In genomic region chr14:118678279-118678985, GRCm38 (mm10) we compare ENCODE assay signal across 18 mouse cellular contexts. TPM values are rescaled to one million over a fixed set of nuclear protein-coding genes. Genes with fewer than 3 reads are reported as not detected.
DNase-seq lines count a peak whose midpoint lies in the region; ATAC-seq and TF ChIP-seq lines count a peak whose summit lies in the region.
"Had no signal": no experiment of that assay in that cellular context is flagged by ENCODE, and none has a peak within 500 bp of the region (broad histone marks: within the 10 kb centered on the region; RNA-seq: fewer than 3 reads in every experiment).

No protein-coding gene starts in this region.

- WGBS in small intestine, adult 2 months = 50% methylated on average over 9 of the region's 9 CpGs

- peak; percentile 50 for TF ChIP-seq RAD21 in CH12.LX (IDR thresholded peaks at IDR 0.05; ENCODE audit: low read depth, low read length)

- CTCF ChIA-PET in Patski (lab: Charles Lee) = no interaction called here

- peak overlapping the region; percentile 92 for H3K4me2 ChIP-seq in CH12.LX (ENCODE audit: insufficient read depth, low read depth, poor library complexity, severe bottlenecking)
- H3K4me2 ChIP-seq: hindbrain, embryonic 15.5 days; liver, embryonic 12.5 days; midbrain, embryonic 15.5 days had no signal

- in situ Hi-C loops in CH12.LX (cut with MboI; ENCODE audit: low pct_ligation_motif_present, low pct_unique_long_range_greater_than_20kb, low sequenced_read_pairs) = loop anchor here (25.0 kb wide), 1 partner anchor 1609 kb away; the partner anchor contains the start of gene Mbnl2
- in situ Hi-C loops in Patski (cut with MboI; ENCODE audit: low pct_unique_long_range_greater_than_20kb) = no loop called here

- peaks cover 63 to 96% of the 10 kb centered on the region in 2 experiments for H3K4me1 ChIP-seq in CH12.LX (ENCODE audit: control insufficient read depth in 1 of 2, insufficient read depth in 2 of 2)
- peaks cover 15% of the 10 kb centered on the region for H3K4me1 ChIP-seq in small intestine, adult 2 months (ENCODE audit: control insufficient read depth, insufficient read depth, insufficient read length, low read length)
- H3K4me1 ChIP-seq: hindbrain, embryonic 15.5 days; midbrain, embryonic 15.5 days had no signal

- intact Hi-C loops in heart, postnatal 36 days (cut with DNase I) = no loop called here

- peak; percentile 21 for DNase-seq in kidney, postnatal 14 days
- no peak for DNase-seq in kidney, adult 18-20 months
- DNase-seq in CH12.LX (ENCODE audit: extremely low read depth) (peak; percentile 72), Patski (ENCODE audit: low read depth, low spot score) (peak; percentile 82)
- DNase-seq in heart, postnatal 36 days = no peak
- DNase-seq: adrenal gland, postnatal 10 days; heart, adult 11 months; heart, postnatal 4 days; left cerebral cortex, postnatal 4 days; lung, postnatal 10 days had no signal

- TF ChIP-seq EP300 in CH12.LX (IDR thresholded peaks at IDR 0.05; ENCODE audit: low read length) = peak; percentile 89

- no peak for TF ChIP-seq POLR2A in CH12.LX (IDR thresholded peaks at IDR 0.05; ENCODE audit: low read depth, low read length)
- TF ChIP-seq POLR2A in small intestine, adult 2 months (IDR thresholded peaks at IDR 0.05; ENCODE audit: low read depth, low read length) = no peak

- dilution Hi-C loops in CH12.LX (cut with MboI; ENCODE audit: extremely low pct_ligation_motif_present, extremely low pct_unique_long_range_greater_than_20kb, low sequenced_read_pairs) = no loop called here

- POLR2A ChIA-PET in Patski (lab: Charles Lee) = interaction anchor here (0.7 kb wide), 1 partner anchor 33 kb away, joined by 3 read pairs; no protein-coding TSS in a partner anchor

- peak; percentile 59 for ATAC-seq in Patski
- ATAC-seq in inflammation-experienced regulatory T-cells, adult 6 months = no peak
- ATAC-seq: liver, embryonic 12.5 days; midbrain, embryonic 15.5 days had no signal

- H3K27me3 ChIP-seq in CH12.LX (replicated peaks) (no peaks in the 10 kb centered on the region), Patski (no peaks in the 10 kb centered on the region)
- H3K27me3 ChIP-seq in small intestine, adult 2 months (ENCODE audit: control insufficient read depth, insufficient read depth, low read length) = no peaks in the 10 kb centered on the region
- H3K27me3 ChIP-seq: hindbrain, embryonic 15.5 days; liver, embryonic 12.5 days; midbrain, embryonic 15.5 days had no signal

- H3K27ac ChIP-seq in CH12.LX (ENCODE audit: insufficient read depth, low read depth) = peak overlapping the region; percentile 92
- H3K27ac ChIP-seq in small intestine, adult 2 months (ENCODE audit: insufficient read depth, low read depth, low read length) = no peak overlapping the region
- H3K27ac ChIP-seq: forebrain, embryonic 10.5 days; hindbrain, embryonic 15.5 days; left cerebral cortex, adult 2 months; liver, embryonic 12.5 days; midbrain, embryonic 15.5 days had no signal

- TF ChIP-seq CTCF in CH12.LX (conservative IDR thresholded peaks at IDR 0.05 in 1 of 2, IDR thresholded peaks at IDR 0.05 in 1 of 2; ENCODE audit: low read depth in 2 of 2, low read length in 2 of 2) (peak in 1 of 2 experiments; percentile 55; a peak in 2 of 4 replicates), Patski (IDR thresholded peaks at IDR 0.05) (no peak)
- TF ChIP-seq CTCF in small intestine, adult 2 months (IDR thresholded peaks at IDR 0.05; ENCODE audit: extremely low read depth, insufficient read length, insufficient replicate concordance, low read depth, low read length) = peak; percentile 13; the same call in 1 of the 2 replicates

- H3K9ac ChIP-seq in CH12.LX (ENCODE audit: insufficient read depth, low read depth) = peak overlapping the region; percentile 70
- H3K9ac ChIP-seq: hindbrain, embryonic 15.5 days; liver, embryonic 12.5 days; midbrain, embryonic 15.5 days had no signal

- H3K79me2 ChIP-seq in CH12.LX (replicated peaks; ENCODE audit: control insufficient read depth, extremely low read depth, insufficient read depth, poor library complexity, severe bottlenecking) = peaks cover 45% of the 10 kb centered on the region

- H3K36me3 ChIP-seq in CH12.LX (replicated peaks in 1 of 2; ENCODE audit: control insufficient read depth in 1 of 2, insufficient read depth in 1 of 2, low read length in 1 of 2) = peaks cover 0 to 6% of the 10 kb centered on the region in 2 experiments
- H3K36me3 ChIP-seq in small intestine, adult 2 months (ENCODE audit: control insufficient read depth, insufficient read depth, low read length) = no peaks in the 10 kb centered on the region
- H3K36me3 ChIP-seq: forebrain, embryonic 10.5 days; hindbrain, embryonic 15.5 days; liver, embryonic 12.5 days; midbrain, embryonic 15.5 days had no signal

- H3K9me3 ChIP-seq in CH12.LX (replicated peaks; ENCODE audit: low read length) = no peaks in the 10 kb centered on the region
- H3K9me3 ChIP-seq: forebrain, embryonic 10.5 days; hindbrain, embryonic 15.5 days; liver, embryonic 12.5 days; midbrain, embryonic 15.5 days had no signal

- H3K4me3 ChIP-seq in CH12.LX (replicated peaks in 1 of 3; ENCODE audit: low read depth in 2 of 3, low read length in 2 of 3, poor library complexity in 1 of 3) = peak overlapping the region in 2 of 3 experiments; percentile 5 to 22
- no peak overlapping the region for H3K4me3 ChIP-seq in small intestine, adult 2 months (ENCODE audit: low read depth, low read length)
- H3K4me3 ChIP-seq: forebrain, embryonic 10.5 days; hindbrain, embryonic 15.5 days; left cerebral cortex, adult 2 months; liver, embryonic 12.5 days; midbrain, embryonic 15.5 days; myocyte had no signal

TF ChIP-seq in CH12.LX, 34 proteins besides CTCF, POLR2A, EP300 and RAD21 (continues in another document):
- TF ChIP-seq ELF1 (IDR thresholded peaks at IDR 0.05; ENCODE audit: low read depth, low read length) (no peak), MXI1 (IDR thresholded peaks at IDR 0.05; ENCODE audit: low read depth, low read length) (peak; percentile 42; the same call in 1 of the 2 replicates), UBTF (IDR thresholded peaks at IDR 0.05; ENCODE audit: low read depth, low read length) (no peak), IRF4 (IDR thresholded peaks at IDR 0.05; ENCODE audit: low read depth, low read length) (peak; percentile 15; the same call in 1 of the 2 replicates), ETS1 (conservative IDR thresholded peaks at IDR 0.05; ENCODE audit: low read depth, low read length) (peak; percentile 66; the same call in 1 of the 2 replicates), MAZ (IDR thresholded peaks at IDR 0.05; ENCODE audit: low read depth, low read length) (peak; percentile 58), SMC3 (IDR thresholded peaks at IDR 0.05; ENCODE audit: low read depth, low read length) (peak; percentile 58), NELFE (IDR thresholded peaks at IDR 0.05; ENCODE audit: low read depth, low read length) (no peak), PAX5 (IDR thresholded peaks at IDR 0.05; ENCODE audit: low read length) (no peak), ZC3H11A (IDR thresholded peaks at IDR 0.05; ENCODE audit: low read depth, low read length) (no peak), TCF12 (IDR thresholded peaks at IDR 0.05; ENCODE audit: low read depth, low read length) (peak; percentile 69; the same call in 1 of the 2 replicates), ZMIZ1 (IDR thresholded peaks at IDR 0.05; ENCODE audit: low read depth, low read length) (no peak), CHD1 (IDR thresholded peaks at IDR 0.05; ENCODE audit: low read depth, low read length) (0 out of 2 replicates have a peak, but pooled peaks have one; percentile 30), USF2 (conservative IDR thresholded peaks at IDR 0.05; ENCODE audit: low read depth, low read length) (no peak), BHLHE40 (IDR thresholded peaks at IDR 0.05; ENCODE audit: low read depth, low read length) (no peak; the same call in 1 of the 2 replicates), USF1 (IDR thresholded peaks at IDR 0.05; ENCODE audit: low read depth, low read length) (no peak), JUND (conservative IDR thresholded peaks at IDR 0.05; ENCODE audit: low read depth, low read length) (no peak), HCFC1 (IDR thresholded peaks at IDR 0.05; ENCODE audit: low read depth, low read length) (no peak), MEF2A (IDR thresholded peaks at IDR 0.05; ENCODE audit: borderline replicate concordance, low read depth, low read length) (peak; percentile 64; the same call in 1 of the 2 replicates), POLR2AphosphoS2 (IDR thresholded peaks at IDR 0.05; ENCODE audit: low read depth, low read length) (no peak), ZKSCAN1 (IDR thresholded peaks at IDR 0.05; ENCODE audit: borderline replicate concordance, low read depth, low read length) (no peak), MYC (IDR thresholded peaks at IDR 0.05; ENCODE audit: low read depth, low read length) (0 out of 2 replicates have a peak, but pooled peaks have one; percentile 21), JUN (IDR thresholded peaks at IDR 0.05; ENCODE audit: insufficient read depth, low read depth, low read length) (0 out of 2 replicates have a peak, but pooled peaks have one; percentile 30), MAX (IDR thresholded peaks at IDR 0.05; ENCODE audit: low read length) (0 out of 2 replicates have a peak, but pooled peaks have one; percentile 15), CHD2 (IDR thresholded peaks at IDR 0.05; ENCODE audit: low read length) (no peak; the same call in 1 of the 2 replicates), NRF1 (IDR thresholded peaks at IDR 0.05; ENCODE audit: low read depth, low read length) (no peak), GABPA (IDR thresholded peaks at IDR 0.05; ENCODE audit: insufficient replicate concordance, low read depth, low read length) (no peak), RCOR1 (conservative IDR thresholded peaks at IDR 0.05; ENCODE audit: low read depth, low read length) (0 out of 2 replicates have a peak, but pooled peaks have one; percentile 62), E2F4 (IDR thresholded peaks at IDR 0.05; ENCODE audit: insufficient replicate concordance, low read depth, low read length) (no peak), TBP (conservative IDR thresholded peaks at IDR 0.05; ENCODE audit: low read depth, low read length) (no peak), MAFK (IDR thresholded peaks at IDR 0.05; ENCODE audit: insufficient replicate concordance, low read length) (no peak), ZNF384 (IDR thresholded peaks at IDR 0.05; ENCODE audit: low read depth, low read length) (no peak), KAT2A (IDR thresholded peaks at IDR 0.05; ENCODE audit: insufficient replicate concordance, low read length) (no peak)

RNA-seq across cellular contexts. Expression of gene Abcc4, which starts 27.6 kb away (rescaled TPM):
- total RNA-seq in CH12.LX (2012; rRNA removed) = 22.4 and 28.7 TPM in 2 replicates
- 10.4 and 10.5 TPM in 2 replicates for total RNA-seq in CH12.LX (2014; rRNA removed)
- polyA plus RNA-seq in CH12.LX (2012; ENCODE audit: insufficient read length, low read depth) = 23.3 and 26.5 TPM in 2 replicates
- 52.8 TPM for polyA plus RNA-seq in Patski (2021)
- polyA plus RNA-seq in small intestine, adult 2 months (2012; rRNA removed) = 0.84 and 1.3 TPM in 2 replicates
- polyA plus RNA-seq in inflammation-experienced regulatory T-cells, adult 6 months (2017; shearing (Covaris generic)) = 1 to 10 TPM; 7.2 to 9.6 (median 8.2) TPM
- 1 to 10 TPM; 9.0 to 9.1 TPM for total RNA-seq in heart, postnatal 36 days (2021)

Comparison
In these comparisons a context has a peak if more than half of its experiments do, and no peak if none do; other contexts are left out.
1. DNase-seq: peak in kidney, postnatal 14 days (single experiment), CH12.LX (single experiment) and Patski (single experiment); none in kidney, adult 18-20 months (single experiment) and heart, postnatal 36 days (0 of 2).